Mouse (Mus musculus): ENCODE measurements around the gene Olfr1276. TPM values are rescaled to one million over a fixed set of nuclear protein-coding genes. Genes with fewer than 3 reads are reported as not detected.

Olfr1276 gene
- not detected in 2 replicates for polyA plus RNA-seq (2016; fragmentation: Nextera tagmentation; extraction: Ambion mirVana)

- no peak for DNase-seq (ENCODE audit: low spot score)
- Histone ChIP-seq H3K4me3 (no peak within 1 kb of the TSS), H3K27ac (no peak within 1 kb of the TSS), H3K4me1 (no peaks in the 10 kb centered on the region), H3K27me3 (ENCODE audit: low read depth, poor library complexity, severe bottlenecking) (no peaks in the 10 kb centered on the region), H3K9me3 (replicated peaks) (no peaks in the 10 kb centered on the region), H3K36me3 (no peaks in the 10 kb centered on the region)
These were observed at the start of gene Olfr1276 for GRCm38 (mm10) chr2:111254216-111254615. Gene Olfr1276 (plus strand): TSS chr2:111254516.

- Histone ChIP-seq H3K4me1 (no peaks in the 10 kb centered on the region), H3K27me3 (ENCODE audit: low read depth, poor library complexity, severe bottlenecking) (no peaks in the 10 kb centered on the region), H3K9me3 (replicated peaks) (no peaks in the 10 kb centered on the region), H3K4me3 (no peak within 1 kb of the TSS), H3K36me3 (no peaks in the 10 kb centered on the region), H3K27ac (no peak within 1 kb of the TSS)
- WGBS = 87% methylated on average over 6 of the region's 6 CpGs
- DNase-seq (ENCODE audit: low spot score) = no peak
These were observed 24.8 kb upstream of the Olfr1276 start, which contains the start of gene 4930430A15Rik for GRCm38 (mm10) chr2:111229502-111229901. Gene 4930430A15Rik (minus strand): TSS chr2:111229602.

- H3K27ac ChIP-seq = no peak within 1 kb of the TSS
- no peaks in the 10 kb centered on the region for H3K36me3 ChIP-seq
- no peaks in the 10 kb centered on the region for H3K9me3 ChIP-seq (replicated peaks)
- no peaks in the 10 kb centered on the region for H3K4me1 ChIP-seq
- no peak within 1 kb of the TSS for H3K4me3 ChIP-seq
- no peaks in the 10 kb centered on the region for H3K27me3 ChIP-seq (ENCODE audit: low read depth, poor library complexity, severe bottlenecking)
- no peak for DNase-seq (ENCODE audit: low spot score)
- WGBS = 91% methylated on average over 1 of the region's 1 CpGs
These were observed 19.1 kb upstream of the Olfr1276 start, which contains the start of gene Olfr1275 for GRCm38 (mm10) chr2:111235186-111235585. Gene Olfr1275 (minus strand): TSS chr2:111235286.

- Histone ChIP-seq H3K36me3 (no peaks in the 10 kb centered on the region), H3K4me3 (no peak within 1 kb of the TSS), H3K27me3 (ENCODE audit: low read depth, poor library complexity, severe bottlenecking) (no peaks in the 10 kb centered on the region), H3K9me3 (replicated peaks) (no peaks in the 10 kb centered on the region), H3K27ac (no peak within 1 kb of the TSS), H3K4me1 (no peaks in the 10 kb centered on the region)
- 90% methylated on average over 2 of the region's 2 CpGs for WGBS
- DNase-seq (ENCODE audit: low spot score) = no peak
These were observed 19.7 kb downstream of the Olfr1276 start, which contains the start of gene Olfr1277 for GRCm38 (mm10) chr2:111274006-111274405. Gene Olfr1277 (minus strand): TSS chr2:111274106.

- Histone ChIP-seq H3K9me3 (replicated peaks) (no peaks in the 10 kb centered on the region), H3K4me3 (no peak within 1 kb of the TSS), H3K36me3 (no peaks in the 10 kb centered on the region), H3K27me3 (ENCODE audit: low read depth, poor library complexity, severe bottlenecking) (no peaks in the 10 kb centered on the region), H3K4me1 (no peaks in the 10 kb centered on the region), H3K27ac (no peak within 1 kb of the TSS)
- DNase-seq (ENCODE audit: low spot score) = no peak
These were observed 35.5 kb downstream of the Olfr1276 start, which contains the start of gene Olfr1278 for GRCm38 (mm10) chr2:111289836-111290235. Gene Olfr1278 (plus strand): TSS chr2:111290136.

- H3K4me3 ChIP-seq = no peak overlapping the region
- H3K27ac ChIP-seq = no peak overlapping the region
- H3K27me3 ChIP-seq (ENCODE audit: low read depth, poor library complexity, severe bottlenecking) = no peaks in the 10 kb centered on the region
- H3K9me3 ChIP-seq (replicated peaks) = no peaks in the 10 kb centered on the region
- no peak for DNase-seq (ENCODE audit: low spot score)
- H3K4me1 ChIP-seq = no peaks in the 10 kb centered on the region
- no peaks in the 10 kb centered on the region for H3K36me3 ChIP-seq
These were observed 44.2 kb downstream of the Olfr1276 start for GRCm38 (mm10) chr2:111298541-111298940.

GRCm38 (mm10) chr2:111300374-111300773 is 46.1 kb downstream of the Olfr1276 start, which contains the start of gene Olfr1279:
Gene Olfr1279 (plus strand): TSS chr2:111300635.
- no peak for DNase-seq (ENCODE audit: low spot score)
- Histone ChIP-seq H3K4me3 (no peak within 1 kb of the TSS), H3K36me3 (no peaks in the 10 kb centered on the region), H3K27me3 (ENCODE audit: low read depth, poor library complexity, severe bottlenecking) (no peaks in the 10 kb centered on the region), H3K4me1 (no peaks in the 10 kb centered on the region), H3K27ac (no peak within 1 kb of the TSS), H3K9me3 (replicated peaks) (no peaks in the 10 kb centered on the region)

Other genes starting within 250 kb of the Olfr1276 start
- gene Gm13941, start 148.5 kb upstream of the Olfr1276 start, polyA plus RNA-seq (2016; fragmentation: Nextera tagmentation; extraction: Ambion mirVana) = not detected in 2 replicates
- not detected in 2 replicates for gene Gm15130, start 101.6 kb upstream of the Olfr1276 start, polyA plus RNA-seq (2016; fragmentation: Nextera tagmentation; extraction: Ambion mirVana)
- gene 4930430A15Rik, start 24.9 kb upstream of the Olfr1276 start, polyA plus RNA-seq (2016; fragmentation: Nextera tagmentation; extraction: Ambion mirVana) = not detected in 2 replicates
- not detected in 2 replicates for gene Olfr1275, start 19.2 kb upstream of the Olfr1276 start, polyA plus RNA-seq (2016; fragmentation: Nextera tagmentation; extraction: Ambion mirVana)
- gene Olfr1277, start 19.6 kb downstream of the Olfr1276 start, polyA plus RNA-seq (2016; fragmentation: Nextera tagmentation; extraction: Ambion mirVana) = not detected in 2 replicates
- gene Olfr1278, start 35.6 kb downstream of the Olfr1276 start, polyA plus RNA-seq (2016; fragmentation: Nextera tagmentation; extraction: Ambion mirVana) = not detected in 2 replicates
- gene Olfr1279, start 46.1 kb downstream of the Olfr1276 start, polyA plus RNA-seq (2016; fragmentation: Nextera tagmentation; extraction: Ambion mirVana) = not detected in 2 replicates
- gene Olfr1280, start 59.5 kb downstream of the Olfr1276 start, polyA plus RNA-seq (2016; fragmentation: Nextera tagmentation; extraction: Ambion mirVana) = not detected in 2 replicates
- gene Olfr1281, start 72.0 kb downstream of the Olfr1276 start, polyA plus RNA-seq (2016; fragmentation: Nextera tagmentation; extraction: Ambion mirVana) = not detected in 2 replicates
- gene Olfr1282, start 81.6 kb downstream of the Olfr1276 start, polyA plus RNA-seq (2016; fragmentation: Nextera tagmentation; extraction: Ambion mirVana) = not detected in 2 replicates
- gene Olfr1283, start 112.3 kb downstream of the Olfr1276 start, polyA plus RNA-seq (2016; fragmentation: Nextera tagmentation; extraction: Ambion mirVana) = not detected in 2 replicates
- gene Olfr1284, start 121.0 kb downstream of the Olfr1276 start, polyA plus RNA-seq (2016; fragmentation: Nextera tagmentation; extraction: Ambion mirVana) = not detected in 2 replicates
- not detected in 2 replicates for gene Olfr1286, start 168.6 kb downstream of the Olfr1276 start, polyA plus RNA-seq (2016; fragmentation: Nextera tagmentation; extraction: Ambion mirVana)
- gene Olfr1287, start 194.6 kb downstream of the Olfr1276 start, polyA plus RNA-seq (2016; fragmentation: Nextera tagmentation; extraction: Ambion mirVana) = not detected in 2 replicates
- not detected in 2 replicates for gene Olfr1288, start 219.6 kb downstream of the Olfr1276 start, polyA plus RNA-seq (2016; fragmentation: Nextera tagmentation; extraction: Ambion mirVana)
- gene Olfr1289, start 226.3 kb downstream of the Olfr1276 start, polyA plus RNA-seq (2016; fragmentation: Nextera tagmentation; extraction: Ambion mirVana) = not detected in 2 replicates
- gene Olfr1290, start 239.3 kb downstream of the Olfr1276 start, polyA plus RNA-seq (2016; fragmentation: Nextera tagmentation; extraction: Ambion mirVana) = not detected in 2 replicates
- not detected in 2 replicates for gene Olfr1291-ps1, start 242.7 kb downstream of the Olfr1276 start, polyA plus RNA-seq (2016; fragmentation: Nextera tagmentation; extraction: Ambion mirVana)